Mouse (Mus musculus): Measurements from ENCODE around the gene Rassf8. TPM values are rescaled to one million over a fixed set of nuclear protein-coding genes. Genes with fewer than 3 reads are reported as not detected.

Rassf8 gene
- polyA plus RNA-seq, 1 experiment from 2014 or later: 4.8 TPM

GRCm38 (mm10) chr6:145767637-145768036 is 21.1 kb downstream of the Rassf8 start:
- no peak for ATAC-seq (ENCODE audit: low read depth)
- no peaks in the 10 kb centered on the region for H3K9me3 ChIP-seq
- H3K4me3 ChIP-seq: no peak overlapping the region
- H3K27me3 ChIP-seq: no peaks in the 10 kb centered on the region
- no peak overlapping the region for H3K4me2 ChIP-seq
- no peaks in the 10 kb centered on the region for H3K36me3 ChIP-seq
- 82% methylated on average over 5 of the region's 5 CpGs for WGBS
- H3K9ac ChIP-seq: no peak overlapping the region
- peaks cover 23% of the 10 kb centered on the region for H3K4me1 ChIP-seq (replicated peaks)
- no peak overlapping the region for H3K27ac ChIP-seq (replicated peaks)

- 72% methylated on average over 10 of the region's 10 CpGs for WGBS
- Histone ChIP-seq H3K9ac (no peak overlapping the region), H3K27ac (replicated peaks) (no peak overlapping the region), H3K4me2 (no peak overlapping the region), H3K27me3 (no peaks in the 10 kb centered on the region), H3K4me3 (no peak overlapping the region), H3K36me3 (no peaks in the 10 kb centered on the region), H3K9me3 (no peaks in the 10 kb centered on the region), H3K4me1 (replicated peaks) (peaks cover 19% of the 10 kb centered on the region)
- ATAC-seq (ENCODE audit: low read depth): no peak
Measured at GRCm38 (mm10) chr6:145768671-145769292, 22.2 kb downstream of the Rassf8 start.

- 64% methylated on average over 11 of the region's 11 CpGs for WGBS
- no peak for ATAC-seq (ENCODE audit: low read depth)
Measured at GRCm38 (mm10) chr6:145769855-145770254, 23.3 kb downstream of the Rassf8 start.

DNA sequence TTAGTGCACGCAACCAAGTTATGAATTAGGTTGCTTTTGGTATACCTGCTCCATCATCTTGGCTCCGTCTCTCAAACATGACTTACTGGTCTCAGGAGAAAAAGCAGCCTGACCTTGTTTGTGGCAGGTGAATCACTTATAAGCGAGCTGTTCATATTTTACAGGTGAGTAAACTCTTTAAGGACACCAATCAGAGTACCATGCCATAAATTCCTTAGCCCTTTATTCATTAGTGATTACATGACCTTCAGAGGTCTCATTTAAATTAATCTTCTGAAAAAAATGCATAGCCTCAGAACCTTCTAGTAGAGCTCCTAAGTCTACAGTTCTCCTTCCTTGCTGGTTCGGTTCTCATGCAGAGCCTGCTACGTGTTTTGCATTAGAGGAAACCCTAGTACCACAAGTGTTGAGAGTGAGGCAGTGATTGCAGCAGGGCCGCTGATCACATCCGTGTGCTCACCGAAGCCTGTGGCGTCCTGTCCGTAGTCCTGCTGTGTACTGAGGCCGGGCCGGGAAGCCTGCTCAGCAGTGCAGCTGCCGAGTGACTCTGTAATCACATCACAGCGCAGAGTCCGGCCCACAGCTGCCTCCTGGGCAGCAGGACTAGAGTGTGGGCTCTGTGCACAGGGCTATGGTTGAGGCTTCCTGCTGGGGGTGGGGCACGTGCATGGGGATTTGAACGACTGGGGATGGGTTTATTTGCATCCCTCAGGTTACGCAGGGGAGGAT is 23.9 kb downstream of the Rassf8 start:
- no peaks in the 10 kb centered on the region for H3K36me3 ChIP-seq
- no peaks in the 10 kb centered on the region for H3K9me3 ChIP-seq
- no peak for ATAC-seq (ENCODE audit: low read depth)
- 48% methylated on average over 18 of the region's 18 CpGs for WGBS
- no peak overlapping the region for H3K9ac ChIP-seq
- H3K27me3 ChIP-seq: no peaks in the 10 kb centered on the region
- H3K4me1 ChIP-seq (replicated peaks): peaks cover 19% of the 10 kb centered on the region
- H3K4me2 ChIP-seq: no peak overlapping the region
- H3K4me3 ChIP-seq: no peak overlapping the region
- no peak overlapping the region for H3K27ac ChIP-seq (replicated peaks)

More at GRCm38 (mm10) chr6:145769855-145770254, 23.3 kb downstream of the Rassf8 start:
- Histone ChIP-seq H3K27ac (replicated peaks) (no peak overlapping the region), H3K9ac (no peak overlapping the region), H3K27me3 (no peaks in the 10 kb centered on the region), H3K4me3 (no peak overlapping the region), H3K36me3 (no peaks in the 10 kb centered on the region), H3K4me2 (no peak overlapping the region), H3K4me1 (replicated peaks) (peaks cover 19% of the 10 kb centered on the region), H3K9me3 (no peaks in the 10 kb centered on the region)

DNA sequence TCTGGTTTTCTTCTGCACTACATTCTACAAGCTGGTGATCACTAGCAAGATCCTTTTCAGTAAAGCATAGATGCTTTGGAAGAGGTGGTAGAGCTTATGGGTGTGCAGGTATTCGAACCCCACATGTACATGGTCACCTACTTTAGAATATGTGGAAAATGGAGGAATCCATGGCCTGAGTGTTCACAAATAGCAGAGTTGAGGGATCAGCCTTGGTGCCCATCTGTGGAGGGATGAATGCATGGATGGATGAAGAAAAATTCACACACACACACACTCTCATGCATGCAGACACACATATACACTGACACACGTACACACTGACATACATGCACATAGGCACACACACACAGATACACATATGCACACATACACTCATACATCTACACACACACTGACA is 27.9 kb downstream of the Rassf8 start:
- no peak overlapping the region for H3K27ac ChIP-seq (replicated peaks)
- no peak overlapping the region for H3K4me3 ChIP-seq
- 95% methylated on average over 2 of the region's 2 CpGs for WGBS
- no peaks in the 10 kb centered on the region for H3K27me3 ChIP-seq
- H3K9ac ChIP-seq: no peak overlapping the region
- H3K36me3 ChIP-seq: no peaks in the 10 kb centered on the region
- H3K4me1 ChIP-seq (replicated peaks): peaks cover 19% of the 10 kb centered on the region
- no peak for ATAC-seq (ENCODE audit: low read depth)
- H3K4me2 ChIP-seq: no peak overlapping the region
- no peaks in the 10 kb centered on the region for H3K9me3 ChIP-seq

DNA sequence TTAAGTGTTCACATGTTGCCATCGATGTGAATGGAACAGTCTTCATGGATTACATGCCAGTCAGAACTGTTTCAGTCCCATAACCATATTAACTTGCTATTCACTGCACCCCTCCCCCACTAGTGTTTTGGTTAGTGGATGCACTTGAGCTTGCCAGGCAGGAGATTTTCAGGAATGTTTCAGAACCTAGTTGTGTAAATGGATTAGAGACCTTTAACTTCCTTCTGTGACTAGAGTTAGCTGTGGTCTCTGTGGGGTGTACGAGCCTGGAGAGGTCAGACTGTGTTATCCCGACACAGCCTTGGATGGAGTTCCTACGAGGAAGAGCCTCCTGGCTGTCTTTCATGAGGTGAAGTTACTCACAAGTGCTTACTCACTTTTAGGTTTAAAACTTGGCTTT is 29.7 kb downstream of the Rassf8 start:
- no peak overlapping the region for H3K4me3 ChIP-seq
- whole genome bisulfite sequencing: 79% methylated on average over 4 of the region's 4 CpGs
- H3K4me2 ChIP-seq: no peak overlapping the region
- no peaks in the 10 kb centered on the region for H3K27me3 ChIP-seq
- no peak overlapping the region for H3K9ac ChIP-seq
- no peak for ATAC-seq (ENCODE audit: low read depth)
- H3K4me1 ChIP-seq (replicated peaks): peaks cover 12% of the 10 kb centered on the region
- no peak overlapping the region for H3K27ac ChIP-seq (replicated peaks)
- H3K9me3 ChIP-seq: no peaks in the 10 kb centered on the region
- H3K36me3 ChIP-seq: no peaks in the 10 kb centered on the region

- Histone ChIP-seq H3K4me3 (no peak overlapping the region), H3K36me3 (no peaks in the 10 kb centered on the region)
- 22% methylated on average over 6 of the region's 6 CpGs for WGBS
Measured at GRCm38 (mm10) chr6:145779383-145779782, 32.8 kb downstream of the Rassf8 start.

GRCm38 (mm10) chr6:145780180-145780802 is 33.7 kb downstream of the Rassf8 start:
- no peaks in the 10 kb centered on the region for H3K27me3 ChIP-seq
- H3K27ac ChIP-seq (replicated peaks): no peak overlapping the region
- no peak overlapping the region for H3K4me3 ChIP-seq
- no peaks in the 10 kb centered on the region for H3K9me3 ChIP-seq
- 72% methylated on average over 8 of the region's 8 CpGs for WGBS
- H3K4me1 ChIP-seq (replicated peaks): peaks cover 12% of the 10 kb centered on the region
- no peak overlapping the region for H3K9ac ChIP-seq
- no peak overlapping the region for H3K4me2 ChIP-seq
- no peak for ATAC-seq (ENCODE audit: low read depth)
- no peaks in the 10 kb centered on the region for H3K36me3 ChIP-seq

More at GRCm38 (mm10) chr6:145779383-145779782, 32.8 kb downstream of the Rassf8 start:
- Histone ChIP-seq H3K9me3 (no peaks in the 10 kb centered on the region), H3K4me2 (no peak overlapping the region), H3K4me1 (replicated peaks) (peaks cover 12% of the 10 kb centered on the region), H3K9ac (no peak overlapping the region), H3K27me3 (no peaks in the 10 kb centered on the region), H3K27ac (replicated peaks) (no peak overlapping the region)
- ATAC-seq (ENCODE audit: low read depth): no peak

GRCm38 (mm10) chr6:145781256-145781655 is 34.7 kb downstream of the Rassf8 start:
- H3K36me3 ChIP-seq: no peaks in the 10 kb centered on the region
- H3K4me3 ChIP-seq: no peak overlapping the region
- 85% methylated on average over 9 of the region's 9 CpGs for WGBS
- no peak overlapping the region for H3K4me2 ChIP-seq
- no peak overlapping the region for H3K27ac ChIP-seq (replicated peaks)
- H3K9ac ChIP-seq: no peak overlapping the region
- peaks cover 12% of the 10 kb centered on the region for H3K4me1 ChIP-seq (replicated peaks)
- no peak for ATAC-seq (ENCODE audit: low read depth)
- H3K27me3 ChIP-seq: no peaks in the 10 kb centered on the region
- H3K9me3 ChIP-seq: no peaks in the 10 kb centered on the region

DNA sequence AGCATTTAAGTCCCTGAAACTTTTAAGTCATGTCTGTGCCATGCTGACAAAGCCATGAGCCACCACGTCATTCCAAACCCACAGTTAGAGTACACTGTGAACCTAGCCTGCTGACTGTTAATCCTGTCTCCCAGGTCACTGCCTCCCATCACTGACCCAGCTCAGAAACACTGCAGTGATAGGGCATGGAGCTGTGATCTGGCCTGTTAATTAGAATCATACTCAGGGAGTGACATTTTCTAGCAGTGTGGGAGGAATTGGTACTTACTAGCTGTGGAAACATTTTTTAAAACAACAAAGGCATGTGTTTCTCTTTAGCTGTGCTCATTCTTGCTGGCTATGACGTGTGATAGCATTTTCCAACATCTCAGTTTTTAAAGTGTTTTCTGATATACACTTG is 35.4 kb downstream of the Rassf8 start:
- no peaks in the 10 kb centered on the region for H3K27me3 ChIP-seq
- 84% methylated on average over 2 of the region's 2 CpGs for WGBS

DNA sequence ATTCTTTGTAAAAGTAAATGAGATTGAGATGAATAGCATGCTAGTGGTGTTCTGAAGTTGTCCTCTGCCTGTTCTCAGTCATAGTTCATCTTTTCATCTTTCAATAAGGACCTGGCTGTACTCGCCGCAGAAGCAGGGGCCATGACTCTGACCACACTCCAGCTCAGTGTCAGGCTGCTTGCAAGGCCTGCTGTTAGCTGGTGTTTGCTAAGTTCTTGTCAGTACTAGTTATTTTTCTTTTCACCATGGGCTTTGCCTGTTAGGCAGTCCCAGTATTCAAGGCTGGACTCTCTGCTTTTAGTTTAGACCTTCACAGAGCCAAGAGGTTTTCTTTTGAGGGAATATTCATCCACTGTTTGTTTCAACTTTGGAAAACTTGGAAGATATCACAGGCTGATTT is 40.8 kb downstream of the Rassf8 start:
- no peaks in the 10 kb centered on the region for H3K9me3 ChIP-seq
- no peak overlapping the region for H3K4me2 ChIP-seq
- 92% methylated on average over 2 of the region's 2 CpGs for WGBS
- H3K36me3 ChIP-seq: no peaks in the 10 kb centered on the region
- H3K9ac ChIP-seq: no peak overlapping the region
- H3K4me3 ChIP-seq: no peak overlapping the region
- ATAC-seq (ENCODE audit: low read depth): no peak
- H3K4me1 ChIP-seq (replicated peaks): 0 out of 2 replicates have a peak, but pooled peaks cover 3% of the 10 kb centered on the region
- no peaks in the 10 kb centered on the region for H3K27me3 ChIP-seq
- no peak overlapping the region for H3K27ac ChIP-seq (replicated peaks)

More for the DNA sequence above, 35.4 kb downstream of the Rassf8 start:
- peaks cover 12% of the 10 kb centered on the region for H3K4me1 ChIP-seq (replicated peaks)
- no peak overlapping the region for H3K4me3 ChIP-seq
- no peak overlapping the region for H3K27ac ChIP-seq (replicated peaks)
- H3K9me3 ChIP-seq: no peaks in the 10 kb centered on the region
- no peaks in the 10 kb centered on the region for H3K36me3 ChIP-seq
- H3K9ac ChIP-seq: no peak overlapping the region
- ATAC-seq (ENCODE audit: low read depth): no peak
- H3K4me2 ChIP-seq: no peak overlapping the region

GRCm38 (mm10) chr6:145789738-145790137 is 43.2 kb downstream of the Rassf8 start:
- no peak overlapping the region for H3K27ac ChIP-seq (replicated peaks)
- H3K9ac ChIP-seq: no peak overlapping the region
- no peak for ATAC-seq (ENCODE audit: low read depth)
- no peaks in the 10 kb centered on the region for H3K27me3 ChIP-seq
- H3K4me1 ChIP-seq (replicated peaks): 0 out of 2 replicates have a peak, but pooled peaks cover 8% of the 10 kb centered on the region
- H3K4me3 ChIP-seq: no peak overlapping the region
- no peaks in the 10 kb centered on the region for H3K9me3 ChIP-seq
- no peaks in the 10 kb centered on the region for H3K36me3 ChIP-seq
- H3K4me2 ChIP-seq: no peak overlapping the region
- whole genome bisulfite sequencing: 91% methylated on average over 4 of the region's 4 CpGs

Measured in neural tube, embryonic 13.5 days (tissue).